Mouse (Mus musculus) testis, adult 2 months (tissue): Measurements from ENCODE around the gene Tor4a.

Experiments
- CTCF ChIP-seq: fragments of 200-500 bp; IDR thresholded peaks from 2 replicates; pipeline ENCODE4 v1.5.1; 2012; ENCODE audit warnings: low read depth, mild to moderate bottlenecking, inconsistent platforms, low read length, moderate library complexity; ENCODE audit not compliant: control insufficient read depth, insufficient read depth, insufficient replicate concordance
- POLR2A ChIP-seq: fragments of 200-500 bp; IDR thresholded peaks from 2 replicates; pipeline ENCODE4 v1.6.1; 2012; ENCODE audit warnings: low read depth, mild to moderate bottlenecking, inconsistent platforms, low read length, moderate library complexity; ENCODE audit not compliant: control insufficient read depth

GRCm38 (mm10) chr2:25195211-25196156 is 1.2 kb downstream of the Tor4a start:
- no peak for TF ChIP-seq CTCF
- no peak for TF ChIP-seq POLR2A
